Mouse (Mus musculus): ENCODE measurements around the gene Pitpnm2. TPM values are rescaled to one million over a fixed set of nuclear protein-coding genes. Genes with fewer than 3 reads are reported as not detected.

Pitpnm2 gene
- polyA plus RNA-seq, 1 experiment from 2014 or later, result 9.2 TPM

GRCm38 (mm10) chr5:124168428-124169223 lies 80.9 kb downstream of the Pitpnm2 start:
- Histone ChIP-seq H3K9ac (replicated peaks; ENCODE audit: low read depth) (no peak overlapping the region), H3K36me3 (ENCODE audit: insufficient read depth, low read length) (no peaks in the 10 kb centered on the region), H3K4me2 (replicated peaks; ENCODE audit: low read depth, low read length) (no peak overlapping the region), H3K9me3 (ENCODE audit: low read length) (no peaks in the 10 kb centered on the region), H3K4me3 (ENCODE audit: low read depth, low read length) (no peak overlapping the region), H3K27me3 (replicated peaks; ENCODE audit: insufficient read depth, low read length) (no peaks in the 10 kb centered on the region), H3K4me1 (ENCODE audit: insufficient read depth, low read depth, low read length) (0 out of 2 replicates have a peak, but pooled peaks cover 3% of the 10 kb centered on the region), H3K27ac (ENCODE audit: low read length) (no peak overlapping the region)
- TF ChIP-seq CTCF (IDR thresholded peaks at IDR 0.05) (no peak), EP300 (IDR thresholded peaks at IDR 0.05) (no peak)
- DNase-seq (ENCODE audit: low spot score), result no peak
- WGBS, result 84% methylated on average over 12 of the region's 12 CpGs
- ATAC-seq, result no peak

GRCm38 (mm10) chr5:124167621-124168020 lies 81.9 kb downstream of the Pitpnm2 start:
- no peaks in the 10 kb centered on the region for H3K36me3 ChIP-seq (ENCODE audit: insufficient read depth, low read length)
- no peak overlapping the region for H3K27ac ChIP-seq (ENCODE audit: low read length)
- TF ChIP-seq EP300 (IDR thresholded peaks at IDR 0.05) (no peak), CTCF (IDR thresholded peaks at IDR 0.05) (no peak)
- no peak overlapping the region for H3K4me3 ChIP-seq (ENCODE audit: low read depth, low read length)
- H3K4me2 ChIP-seq (replicated peaks; ENCODE audit: low read depth, low read length), result no peak overlapping the region
- peak; percentile 43 for ATAC-seq
- no peak for DNase-seq (ENCODE audit: low spot score)
- no peaks in the 10 kb centered on the region for H3K27me3 ChIP-seq (replicated peaks; ENCODE audit: insufficient read depth, low read length)
- H3K4me1 ChIP-seq (ENCODE audit: insufficient read depth, low read depth, low read length), result peaks cover 7% of the 10 kb centered on the region; the same call in 1 of the 2 replicates
- no peaks in the 10 kb centered on the region for H3K9me3 ChIP-seq (ENCODE audit: low read length)
- WGBS, result 46% methylated on average over 10 of the region's 10 CpGs
- H3K9ac ChIP-seq (replicated peaks; ENCODE audit: low read depth), result no peak overlapping the region

DNA sequence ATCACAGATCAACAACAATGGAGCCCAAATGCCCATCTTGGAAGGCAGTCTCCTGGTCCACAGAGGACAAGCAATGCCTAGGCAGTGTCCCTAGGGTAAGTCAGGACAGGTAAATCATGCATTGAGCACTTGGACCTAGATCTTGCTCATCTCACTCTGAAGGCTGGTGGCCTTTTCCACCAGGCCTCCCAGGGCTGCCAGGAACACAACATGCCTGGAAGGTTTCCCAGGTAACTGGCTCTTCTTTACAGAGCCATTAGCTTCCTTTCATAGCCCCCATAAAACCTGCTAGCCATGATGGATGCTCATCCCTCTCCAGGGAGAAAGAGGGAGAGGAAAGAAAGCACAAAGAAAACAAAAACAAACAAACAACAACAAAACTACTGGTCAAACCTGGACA lies 82.8 kb downstream of the Pitpnm2 start:
- Histone ChIP-seq H3K9me3 (ENCODE audit: low read length) (no peaks in the 10 kb centered on the region), H3K9ac (replicated peaks; ENCODE audit: low read depth) (no peak overlapping the region), H3K4me3 (ENCODE audit: low read depth, low read length) (no peak overlapping the region), H3K36me3 (ENCODE audit: insufficient read depth, low read length) (no peaks in the 10 kb centered on the region), H3K4me2 (replicated peaks; ENCODE audit: low read depth, low read length) (no peak overlapping the region), H3K4me1 (ENCODE audit: insufficient read depth, low read depth, low read length) (peaks cover 7% of the 10 kb centered on the region; the same call in 1 of the 2 replicates), H3K27me3 (replicated peaks; ENCODE audit: insufficient read depth, low read length) (no peaks in the 10 kb centered on the region), H3K27ac (ENCODE audit: low read length) (no peak overlapping the region)
- ATAC-seq (no peak), DNase-seq (ENCODE audit: low spot score) (no peak)
- TF ChIP-seq EP300 (IDR thresholded peaks at IDR 0.05), result no peak
- no peak for TF ChIP-seq CTCF (IDR thresholded peaks at IDR 0.05)

GRCm38 (mm10) chr5:124165622-124166570 lies 83.7 kb downstream of the Pitpnm2 start:
- Histone ChIP-seq H3K4me3 (ENCODE audit: low read depth, low read length) (no peak overlapping the region), H3K9me3 (ENCODE audit: low read length) (no peaks in the 10 kb centered on the region), H3K27me3 (replicated peaks; ENCODE audit: insufficient read depth, low read length) (no peaks in the 10 kb centered on the region), H3K9ac (replicated peaks; ENCODE audit: low read depth) (no peak overlapping the region), H3K27ac (ENCODE audit: low read length) (peak overlapping the region; percentile 33), H3K4me2 (replicated peaks; ENCODE audit: low read depth, low read length) (no peak overlapping the region), H3K4me1 (ENCODE audit: insufficient read depth, low read depth, low read length) (peaks cover 7% of the 10 kb centered on the region; the same call in 1 of the 2 replicates), H3K36me3 (ENCODE audit: insufficient read depth, low read length) (no peaks in the 10 kb centered on the region)
- peak; percentile 33 for DNase-seq (ENCODE audit: low spot score)
- TF ChIP-seq CTCF (IDR thresholded peaks at IDR 0.05) (no peak), EP300 (IDR thresholded peaks at IDR 0.05) (no peak)
- peak; percentile 27; the same call in 1 of the 2 replicates for ATAC-seq
- WGBS, result 38% methylated on average over 15 of the region's 15 CpGs

DNA sequence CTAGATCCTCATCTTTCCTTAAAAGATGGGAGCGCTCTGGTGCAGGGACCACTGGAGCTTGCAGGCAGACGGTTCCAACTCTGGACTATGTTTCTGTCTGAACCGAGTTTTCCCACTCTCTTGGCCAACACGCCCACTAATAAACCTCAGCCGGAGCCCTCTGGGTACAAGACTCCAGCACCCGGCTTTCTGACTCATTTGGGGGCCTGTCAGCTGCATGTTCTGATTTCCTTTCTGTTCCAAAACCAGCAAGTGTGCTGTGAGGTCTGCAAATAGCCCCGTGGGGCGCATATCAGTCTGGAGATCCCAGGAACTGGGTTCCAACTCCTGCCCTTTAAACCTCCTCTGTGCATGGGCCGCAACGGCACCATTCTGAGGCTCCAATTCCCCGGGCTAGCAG lies 86.1 kb downstream of the Pitpnm2 start:
- no peak overlapping the region for H3K4me3 ChIP-seq (ENCODE audit: low read depth, low read length)
- no peaks in the 10 kb centered on the region for H3K9me3 ChIP-seq (ENCODE audit: low read length)
- no peaks in the 10 kb centered on the region for H3K27me3 ChIP-seq (replicated peaks; ENCODE audit: insufficient read depth, low read length)
- no peak overlapping the region for H3K27ac ChIP-seq (ENCODE audit: low read length)
- no peak for TF ChIP-seq EP300 (IDR thresholded peaks at IDR 0.05)
- no peak for TF ChIP-seq CTCF (IDR thresholded peaks at IDR 0.05)
- peaks cover 7% of the 10 kb centered on the region for H3K4me1 ChIP-seq (ENCODE audit: insufficient read depth, low read depth, low read length)
- 78% methylated on average over 11 of the region's 11 CpGs for WGBS
- no peak overlapping the region for H3K4me2 ChIP-seq (replicated peaks; ENCODE audit: low read depth, low read length)
- H3K9ac ChIP-seq (replicated peaks; ENCODE audit: low read depth), result no peak overlapping the region
- ATAC-seq, result no peak
- no peak for DNase-seq (ENCODE audit: low spot score)
- H3K36me3 ChIP-seq (ENCODE audit: insufficient read depth, low read length), result no peaks in the 10 kb centered on the region

DNA sequence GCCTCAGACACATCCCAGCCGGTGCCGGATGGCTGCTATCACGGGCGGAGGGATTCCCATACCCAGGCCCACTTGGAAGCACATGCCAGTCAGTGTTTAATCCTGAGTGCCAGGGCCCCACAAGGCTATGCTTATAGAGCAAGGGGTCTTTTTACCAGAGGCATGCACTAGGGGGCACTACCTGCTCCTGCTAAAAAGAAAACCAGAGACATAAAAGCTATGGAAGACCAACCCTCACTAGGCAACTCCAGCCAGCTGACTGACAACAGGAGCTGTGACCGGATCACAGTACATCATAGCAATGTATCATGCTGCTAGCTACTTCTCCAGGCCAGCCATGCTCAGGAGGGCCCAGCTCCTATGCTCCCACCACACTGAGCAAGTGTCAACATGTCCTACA lies 87.0 kb downstream of the Pitpnm2 start:
- 57% methylated on average over 5 of the region's 5 CpGs for WGBS
- H3K27ac ChIP-seq (ENCODE audit: low read length), result no peak overlapping the region

More for the DNA sequence above, 87.0 kb downstream of the Pitpnm2 start:
- ATAC-seq, result peak; percentile 56
- Histone ChIP-seq H3K4me1 (ENCODE audit: insufficient read depth, low read depth, low read length) (peaks cover 11% of the 10 kb centered on the region), H3K4me3 (ENCODE audit: low read depth, low read length) (no peak overlapping the region), H3K4me2 (replicated peaks; ENCODE audit: low read depth, low read length) (no peak overlapping the region), H3K9me3 (ENCODE audit: low read length) (no peaks in the 10 kb centered on the region), H3K36me3 (ENCODE audit: insufficient read depth, low read length) (no peaks in the 10 kb centered on the region), H3K9ac (replicated peaks; ENCODE audit: low read depth) (no peak overlapping the region), H3K27me3 (replicated peaks; ENCODE audit: insufficient read depth, low read length) (no peaks in the 10 kb centered on the region)
- TF ChIP-seq EP300 (IDR thresholded peaks at IDR 0.05), result no peak
- peak; percentile 85 for TF ChIP-seq CTCF (IDR thresholded peaks at IDR 0.05)
- DNase-seq (ENCODE audit: low spot score), result peak; percentile 84

Data from lung, postnatal 0 days (tissue).